Mouse (Mus musculus): ENCODE data around the gene Bloc1s3. TPM values are rescaled to one million over a fixed set of nuclear protein-coding genes. Genes with fewer than 3 reads are reported as not detected.

Bloc1s3 gene
- total RNA-seq (2021) = 1 to 10 TPM; 1.7 to 1.9 TPM
- long read RNA-seq, experiment 1, partial matches to known transcripts = 0 of 2 reads
- long read RNA-seq, experiment 1, other reads (novel, unspliced or antisense) = 1 of 2 reads
- long read RNA-seq, experiment 2, partial matches to known transcripts = 0 of 4 reads
- long read RNA-seq, experiment 2, other reads (novel, unspliced or antisense) = 1 of 4 reads

- peak; percentile 92 for DNase-seq
Measured at GRCm38 (mm10) chr7:19508150-19508923, at the start of gene Bloc1s3, which contains the start of gene Trappc6a. TSS of gene Bloc1s3 (minus strand) at chr7:19508367. TSS of gene Trappc6a (plus strand) at chr7:19508395.

- peak; percentile 59 for DNase-seq
Measured at GRCm38 (mm10) chr7:19557086-19557485, 48.9 kb upstream of the Bloc1s3 start.

GRCm38 (mm10) chr7:19554168-19554567, 46.0 kb upstream of the Bloc1s3 start:
- no peak for DNase-seq

- DNase-seq = no peak
Measured at GRCm38 (mm10) chr7:19552443-19552842, 44.3 kb upstream of the Bloc1s3 start.

GRCm38 (mm10) chr7:19551634-19552033, 43.5 kb upstream of the Bloc1s3 start:
- no peak for DNase-seq

GRCm38 (mm10) chr7:19549394-19549793, 41.2 kb upstream of the Bloc1s3 start:
- no peak for DNase-seq

- no peak for DNase-seq
Measured at GRCm38 (mm10) chr7:19547344-19547969, 39.3 kb upstream of the Bloc1s3 start.

- no peak for DNase-seq
Measured at GRCm38 (mm10) chr7:19546007-19546406, 37.8 kb upstream of the Bloc1s3 start.

- DNase-seq = no peak
Measured at GRCm38 (mm10) chr7:19543584-19543983, 35.4 kb upstream of the Bloc1s3 start.

GRCm38 (mm10) chr7:19542155-19542691, 34.1 kb upstream of the Bloc1s3 start:
- peak; percentile 33 for DNase-seq

- DNase-seq = no peak
Measured at GRCm38 (mm10) chr7:19541681-19542154, 33.6 kb upstream of the Bloc1s3 start.

GRCm38 (mm10) chr7:19540771-19541566, 32.8 kb upstream of the Bloc1s3 start:
- DNase-seq = peak; percentile 39

- no peak for DNase-seq
Measured at GRCm38 (mm10) chr7:19534676-19535075, 26.5 kb upstream of the Bloc1s3 start.

- no peak for DNase-seq
Measured at GRCm38 (mm10) chr7:19532240-19532639, 24.1 kb upstream of the Bloc1s3 start.

GRCm38 (mm10) chr7:19531077-19531476, 22.9 kb upstream of the Bloc1s3 start:
- DNase-seq = no peak

GRCm38 (mm10) chr7:19525105-19525481, 16.9 kb upstream of the Bloc1s3 start:
- no peak for DNase-seq

GRCm38 (mm10) chr7:19524420-19525104, 16.4 kb upstream of the Bloc1s3 start:
- no peak for DNase-seq

- DNase-seq = peak; percentile 45
Measured at GRCm38 (mm10) chr7:19523757-19524419, 15.7 kb upstream of the Bloc1s3 start.

- DNase-seq = no peak
Measured at GRCm38 (mm10) chr7:19523017-19523756, 15.0 kb upstream of the Bloc1s3 start.

- DNase-seq = no peak
Measured at GRCm38 (mm10) chr7:19520032-19520431, 11.9 kb upstream of the Bloc1s3 start.
